In the genomic region with DNA sequence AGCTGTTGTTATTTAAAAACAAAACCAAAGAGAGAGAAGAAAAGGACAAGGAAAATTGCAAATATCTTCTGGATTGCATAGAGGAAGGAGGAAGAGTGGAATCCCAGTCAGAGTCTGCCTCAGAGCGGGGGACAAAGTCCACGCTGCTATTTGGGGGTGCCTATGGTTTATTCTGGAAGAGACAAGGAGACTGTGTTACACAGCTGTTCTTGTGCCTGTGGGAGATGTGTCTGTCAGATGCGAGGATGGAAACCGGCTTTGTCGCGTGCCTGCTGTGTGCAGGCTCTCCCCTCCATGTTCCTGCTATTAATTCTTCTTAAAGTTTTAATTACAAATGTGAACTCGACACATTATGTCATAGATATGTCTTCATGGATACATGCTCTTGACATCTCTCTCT, we compare ENCODE assay signal across 13 mouse cellular contexts.
DNase-seq lines count a peak whose midpoint lies in the region; ATAC-seq and TF ChIP-seq lines count a peak whose summit lies in the region.
"Had no signal": no experiment of that assay in that cellular context is flagged by ENCODE, and none has a peak within 500 bp of the region (broad histone marks: within the 10 kb centered on the region; RNA-seq: fewer than 3 reads in every experiment).

No protein-coding gene starts in this region.

- H3K79me2 ChIP-seq in heart, adult 2 months (replicated peaks; ENCODE audit: control insufficient read depth, insufficient read depth, low read length): no peaks in the 10 kb centered on the region

- peak overlapping the region; percentile 22; the same call in 1 of the 2 replicates for H3K27ac ChIP-seq in heart, adult 2 months
- H3K27ac ChIP-seq in midbrain, embryonic 10.5 days (replicated peaks): peak overlapping the region; percentile 68
- H3K27ac ChIP-seq in midbrain, postnatal 0 days (ENCODE audit: low read depth, low read length): no peak overlapping the region
- H3K27ac ChIP-seq: hindbrain, postnatal 0 days; lung, embryonic 15.5 days had no signal

- no peak overlapping the region for H3K4me3 ChIP-seq in heart, adult 2 months
- peak overlapping the region; percentile 3; the same call in 1 of the 2 replicates for H3K4me3 ChIP-seq in midbrain, embryonic 10.5 days
- H3K4me3 ChIP-seq in midbrain, postnatal 0 days (ENCODE audit: low read depth, low read length): no peak overlapping the region
- H3K4me3 ChIP-seq: lung, embryonic 15.5 days had no signal

- no peak overlapping the region for H3K9ac ChIP-seq in heart, adult 2 months (ENCODE audit: low read depth, low read length)
- H3K9ac ChIP-seq in midbrain, postnatal 0 days (replicated peaks; ENCODE audit: low read length, poor library complexity, severe bottlenecking): no peak overlapping the region
- H3K9ac ChIP-seq: lung, embryonic 15.5 days had no signal

- peaks cover 5% of the 10 kb centered on the region for H3K4me1 ChIP-seq in heart, adult 2 months (ENCODE audit: control insufficient read depth, insufficient read depth, low read length)
- peaks cover 34% of the 10 kb centered on the region for H3K4me1 ChIP-seq in midbrain, embryonic 10.5 days
- peaks cover 11% of the 10 kb centered on the region; the same call in 1 of the 2 replicates for H3K4me1 ChIP-seq in midbrain, postnatal 0 days (ENCODE audit: insufficient read depth, low read length)

- intact Hi-C loops in heart, adult 2 months (cut with DNase I): no loop called here
- intact Hi-C loops in heart, postnatal 25 days (cut with DNase I): no loop called here
- intact Hi-C loops in heart, postnatal 14 days (cut with DNase I): no loop called here

- no peaks in the 10 kb centered on the region for H3K27me3 ChIP-seq in heart, adult 2 months (ENCODE audit: control insufficient read depth, insufficient read depth, low read length)
- peaks cover 12% of the 10 kb centered on the region for H3K27me3 ChIP-seq in midbrain, embryonic 10.5 days (ENCODE audit: low read depth, poor library complexity, severe bottlenecking)
- H3K27me3 ChIP-seq in midbrain, postnatal 0 days (ENCODE audit: insufficient read depth, low read length): no peaks in the 10 kb centered on the region
- H3K27me3 ChIP-seq: lung, embryonic 15.5 days had no signal

- 47% methylated on average over 7 of the region's 7 CpGs for WGBS in heart, adult 2 months
- WGBS in midbrain, embryonic 10.5 days: 17% methylated on average over 7 of the region's 7 CpGs
- 14% methylated on average over 7 of the region's 7 CpGs for WGBS in midbrain, postnatal 0 days

- peak; percentile 15 to 34 for DNase-seq in heart, adult 2 months
- no peak for DNase-seq in heart, postnatal 25 days (ENCODE audit: low spot score)
- peak; percentile 34 for DNase-seq in midbrain, embryonic 10.5 days (ENCODE audit: low spot score)
- DNase-seq in midbrain, postnatal 0 days (ENCODE audit: low spot score): no peak
- DNase-seq in heart, postnatal 14 days: peak; percentile 8 to 25
- peak; percentile 5 to 6 for DNase-seq in right cerebral cortex, postnatal 36 days (ENCODE audit: low spot score in 2 of 2)
- no peak for DNase-seq in spleen, postnatal 14 days (ENCODE audit: low spot score in 2 of 2)
- DNase-seq: adrenal gland, postnatal 14 days; cerebellum, adult 9-11 months; thymus, postnatal 36 days had no signal

- ATAC-seq in midbrain, postnatal 0 days (ENCODE audit: low FRiP score): no peak
- ATAC-seq in erythroblast, adult 5-6 weeks (replicated peaks; ENCODE audit: low FRiP score, poor library complexity, severe bottlenecking): no peak
- ATAC-seq: hindbrain, postnatal 0 days had no signal

- no peak for TF ChIP-seq POLR2A in heart, adult 2 months (IDR thresholded peaks at IDR 0.05; ENCODE audit: insufficient read depth, low read depth, low read length)

- TF ChIP-seq CTCF in heart, adult 2 months (IDR thresholded peaks at IDR 0.05): no peak
- TF ChIP-seq CTCF in midbrain, postnatal 0 days (IDR thresholded peaks at IDR 0.05): no peak

- no peaks in the 10 kb centered on the region for H3K36me3 ChIP-seq in heart, adult 2 months (ENCODE audit: control insufficient read depth, insufficient read depth, low read length)
- H3K36me3 ChIP-seq in midbrain, embryonic 10.5 days: no peaks in the 10 kb centered on the region
- no peaks in the 10 kb centered on the region for H3K36me3 ChIP-seq in midbrain, postnatal 0 days (ENCODE audit: insufficient read depth, low read length)
- H3K36me3 ChIP-seq: lung, embryonic 15.5 days had no signal

- no peaks in the 10 kb centered on the region for H3K9me3 ChIP-seq in midbrain, embryonic 10.5 days (replicated peaks)
- H3K9me3 ChIP-seq in midbrain, postnatal 0 days (ENCODE audit: low read length): no peaks in the 10 kb centered on the region
- H3K9me3 ChIP-seq: lung, embryonic 15.5 days had no signal

- TF ChIP-seq EP300 in heart, adult 2 months (IDR thresholded peaks at IDR 0.05; ENCODE audit: insufficient read depth, low read depth, low read length): no peak

- H3K4me2 ChIP-seq in midbrain, postnatal 0 days (ENCODE audit: low read depth, low read length, poor library complexity, severe bottlenecking): no peak overlapping the region
- H3K4me2 ChIP-seq: lung, embryonic 15.5 days had no signal

Comparison
In these comparisons a context has a peak if more than half of its experiments do, and no peak if none do; other contexts are left out.
1. DNase-seq: peak in heart, adult 2 months (2 of 2), midbrain, embryonic 10.5 days (single experiment), heart, postnatal 14 days (2 of 2) and right cerebral cortex, postnatal 36 days (2 of 2); none in heart, postnatal 25 days (single experiment), midbrain, postnatal 0 days (single experiment) and spleen, postnatal 14 days (0 of 2).